Mouse (Mus musculus) thymus, adult 2 months (tissue): ENCODE data around the gene Tmem151b. TPM values are rescaled to one million over a fixed set of nuclear protein-coding genes. Genes with fewer than 3 reads are reported as not detected.

Experiments used
- DNase-seq: peaks from one replicate; pipeline ENCODE4 v3.0.0; 2021
- H3K27ac ChIP-seq: fragments of 200-500 bp; 2 replicates; pipeline ENCODE4 v1.5.1; 2012; ENCODE audit warnings: low read length, control low read depth; ENCODE audit not compliant: control insufficient read depth, insufficient read depth
- H3K27me3 ChIP-seq: fragments of 200-500 bp; 2 replicates; pipeline ENCODE4 v1.6.1; 2012; ENCODE audit warnings: mild to moderate bottlenecking, low read length, moderate library complexity, mixed read lengths; ENCODE audit not compliant: control insufficient read depth, insufficient read depth
- H3K36me3 ChIP-seq: fragments of 200-500 bp; 2 replicates; pipeline ENCODE4 v1.6.1; 2012; ENCODE audit warnings: mild to moderate bottlenecking, low read length, moderate library complexity; ENCODE audit not compliant: control insufficient read depth, insufficient read depth
- H3K4me1 ChIP-seq: fragments of 200-500 bp; replicated peaks from 2 replicates; pipeline ENCODE4 v1.6.1; 2012; ENCODE audit warnings: low read length; ENCODE audit not compliant: control insufficient read depth, insufficient read depth
- H3K4me3 ChIP-seq: fragments of 200-500 bp; 2 replicates; pipeline ENCODE4 v1.5.1; 2012; ENCODE audit warnings: mild to moderate bottlenecking, low read length, control low read depth, moderate library complexity; ENCODE audit not compliant: control insufficient read depth, insufficient read depth
- CTCF ChIP-seq: fragments of 200-500 bp; IDR thresholded peaks from 2 replicates; pipeline ENCODE4 v1.5.1; 2012; ENCODE audit warnings: mild to moderate bottlenecking, control low read depth, low read length, moderate library complexity, borderline replicate concordance; ENCODE audit not compliant: control insufficient read depth, poor library complexity, insufficient read depth; ENCODE audit errors: extremely low read depth
- POLR2A ChIP-seq: fragments of 200-500 bp; IDR thresholded peaks from 2 replicates; pipeline ENCODE4 v1.6.1; 2012; ENCODE audit warnings: mild to moderate bottlenecking, low read length, control low read depth, moderate library complexity; ENCODE audit not compliant: control insufficient read depth, poor library complexity, insufficient read depth; ENCODE audit errors: extremely low read depth
- WGBS: fragments of 180-500 bp; shearing (Covaris S2); methylation state at CpG from one replicate; pipeline ENCODE4 v1.1.7; 2018; 5-methylcytosine and 5-hydroxymethylcytosine counted together
- polyA plus RNA-seq: library from polyadenylated mRNA; depleted of rRNA; stranded (reverse); fragments of >200 nt; gene quantifications from 2 replicates; pipeline ENCODE4 v1.2.3, GENCODE M21; 2012

The Tmem151b gene
- polyA plus RNA-seq, 1 experiment: 44.6 TPM

GRCm38 (mm10) chr17:45545278-45545961 is 4.1 kb downstream of the Tmem151b start:
- no peak for DNase-seq
- Histone ChIP-seq H3K4me3 (no peak overlapping the region), H3K4me1 (peaks cover 26% of the 10 kb centered on the region), H3K36me3 (no peaks in the 10 kb centered on the region; the same call in 1 of the 2 replicates), H3K27me3 (no peaks in the 10 kb centered on the region), H3K27ac (no peak overlapping the region)
- 45% methylated on average over 74 of the region's 74 CpGs for WGBS
- TF ChIP-seq CTCF (no peak), POLR2A (no peak)

GRCm38 (mm10) chr17:45544873-45545277 is 4.6 kb downstream of the Tmem151b start:
- Histone ChIP-seq H3K27me3 (no peaks in the 10 kb centered on the region), H3K27ac (no peak overlapping the region), H3K36me3 (no peaks in the 10 kb centered on the region; the same call in 1 of the 2 replicates), H3K4me3 (no peak overlapping the region), H3K4me1 (peaks cover 25% of the 10 kb centered on the region)
- TF ChIP-seq POLR2A (no peak), CTCF (no peak)
- 55% methylated on average over 46 of the region's 46 CpGs for WGBS
- DNase-seq: no peak

- WGBS: 30% methylated on average over 24 of the region's 24 CpGs
- Histone ChIP-seq H3K36me3 (no peaks in the 10 kb centered on the region; the same call in 1 of the 2 replicates), H3K27ac (no peak overlapping the region), H3K27me3 (no peaks in the 10 kb centered on the region), H3K4me1 (peaks cover 22% of the 10 kb centered on the region), H3K4me3 (no peak overlapping the region)
- no peak for DNase-seq
- TF ChIP-seq CTCF (no peak), POLR2A (no peak)
Observed at GRCm38 (mm10) chr17:45544001-45544872, 5.2 kb downstream of the Tmem151b start.

- Histone ChIP-seq H3K36me3 (no peaks in the 10 kb centered on the region; the same call in 1 of the 2 replicates), H3K4me3 (no peak overlapping the region), H3K4me1 (peaks cover 17% of the 10 kb centered on the region), H3K27ac (no peak overlapping the region), H3K27me3 (no peaks in the 10 kb centered on the region)
- WGBS: 69% methylated on average over 1 of the region's 1 CpGs
- TF ChIP-seq POLR2A (no peak), CTCF (no peak)
- no peak for DNase-seq
Observed at GRCm38 (mm10) chr17:45543115-45543514, 6.4 kb downstream of the Tmem151b start.

- 77% methylated on average over 2 of the region's 2 CpGs for WGBS
Observed at GRCm38 (mm10) chr17:45542705-45543104, 6.8 kb downstream of the Tmem151b start.

GRCm38 (mm10) chr17:45542129-45542528 is 7.3 kb downstream of the Tmem151b start:
- Histone ChIP-seq H3K4me3 (no peak overlapping the region), H3K36me3 (no peaks in the 10 kb centered on the region; the same call in 1 of the 2 replicates), H3K4me1 (peaks cover 15% of the 10 kb centered on the region), H3K27ac (no peak overlapping the region), H3K27me3 (no peaks in the 10 kb centered on the region; the same call in 1 of the 2 replicates)
- no peak for TF ChIP-seq POLR2A
- no peak for TF ChIP-seq CTCF
- WGBS: 44% methylated on average over 6 of the region's 6 CpGs
- no peak for DNase-seq

More at GRCm38 (mm10) chr17:45542705-45543104, 6.8 kb downstream of the Tmem151b start:
- no peak for DNase-seq
- TF ChIP-seq CTCF (no peak), POLR2A (no peak)
- Histone ChIP-seq H3K4me3 (no peak overlapping the region), H3K27me3 (no peaks in the 10 kb centered on the region), H3K36me3 (no peaks in the 10 kb centered on the region; the same call in 1 of the 2 replicates), H3K4me1 (peaks cover 17% of the 10 kb centered on the region), H3K27ac (no peak overlapping the region)

GRCm38 (mm10) chr17:45539664-45540063 is 9.8 kb downstream of the Tmem151b start:
- no peaks in the 10 kb centered on the region for H3K36me3 ChIP-seq
- H3K4me3 ChIP-seq: no peak overlapping the region
- peaks cover 5% of the 10 kb centered on the region for H3K4me1 ChIP-seq
- no peaks in the 10 kb centered on the region; the same call in 1 of the 2 replicates for H3K27me3 ChIP-seq
- WGBS: 79% methylated on average over 21 of the region's 21 CpGs
- TF ChIP-seq POLR2A: no peak
- TF ChIP-seq CTCF: 0 out of 2 replicates have a peak, but pooled peaks have one; percentile 14
- H3K27ac ChIP-seq: no peak overlapping the region
- no peak for DNase-seq
